Mouse (Mus musculus): ENCODE data around the gene Gpx4. TPM values are rescaled to one million over a fixed set of nuclear protein-coding genes. Genes with fewer than 3 reads are reported as not detected.

Gpx4 gene
- polyA plus RNA-seq, 1 experiment from 2014 or later, result 767 TPM

DNA sequence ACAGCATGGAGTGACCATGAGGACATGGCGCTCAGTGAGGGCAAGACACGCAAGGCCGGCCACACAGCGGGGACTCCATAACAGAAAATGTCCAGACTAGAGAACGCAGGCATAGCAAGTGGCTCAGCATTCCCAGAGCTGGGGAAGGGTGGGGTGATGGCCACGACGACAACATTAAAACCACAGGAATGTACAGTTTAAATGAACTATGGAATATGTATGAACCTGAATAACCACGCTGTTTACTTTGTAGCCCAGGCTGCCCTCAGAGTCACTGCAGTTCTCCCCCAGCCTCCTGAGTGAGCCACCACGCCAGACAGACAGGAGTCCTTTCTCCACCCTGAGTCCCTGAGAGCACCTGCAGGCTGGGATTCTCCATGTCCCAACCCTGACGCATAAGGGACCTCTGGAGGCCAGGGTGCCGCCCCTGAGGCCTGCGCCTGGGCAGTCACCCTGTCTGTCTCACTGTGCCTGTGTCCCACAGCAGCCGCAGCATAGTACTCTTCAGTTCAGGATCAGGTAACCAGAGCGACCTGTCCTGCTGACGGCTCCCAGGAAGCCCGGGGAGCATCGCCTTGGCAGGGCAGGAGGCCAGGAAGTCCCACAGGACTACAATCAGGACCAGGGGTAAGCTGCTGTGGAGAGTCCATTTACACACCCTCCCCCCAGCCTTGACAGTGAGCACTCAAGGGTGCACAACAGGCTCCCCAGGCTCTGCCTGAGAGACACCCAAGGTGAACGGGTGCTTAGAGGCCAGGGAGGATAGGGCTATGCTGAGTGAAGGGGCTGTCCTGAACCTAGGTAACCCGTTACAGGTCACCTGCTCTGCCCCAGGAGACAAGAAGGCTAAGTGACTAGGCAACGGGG, 25.9 kb downstream of the Gpx4 start:
- Histone ChIP-seq H3K4me3 (no peak overlapping the region), H3K36me3 (peaks cover 22% of the 10 kb centered on the region), H3K27me3 (ENCODE audit: insufficient read depth, poor library complexity, severe bottlenecking) (no peaks in the 10 kb centered on the region), H3K4me1 (peaks cover 61% of the 10 kb centered on the region), H3K27ac (peak overlapping the region; percentile 85; the same call in 1 of the 2 replicates), H3K9me3 (no peaks in the 10 kb centered on the region)
- no peak for DNase-seq (ENCODE audit: low spot score)
- 80% methylated on average over 20 of the region's 20 CpGs for WGBS

GRCm38 (mm10) chr10:80074813-80075601, 28.0 kb downstream of the Gpx4 start:
- Histone ChIP-seq H3K27ac (peak overlapping the region; percentile 62; the same call in 1 of the 2 replicates), H3K27me3 (ENCODE audit: insufficient read depth, poor library complexity, severe bottlenecking) (no peaks in the 10 kb centered on the region), H3K36me3 (peaks cover 30% of the 10 kb centered on the region), H3K9me3 (no peaks in the 10 kb centered on the region), H3K4me1 (peaks cover 57% of the 10 kb centered on the region), H3K4me3 (peak overlapping the region; percentile 45)
- DNase-seq (ENCODE audit: low spot score), result no peak
- WGBS, result 15% methylated on average over 28 of the region's 28 CpGs

DNA sequence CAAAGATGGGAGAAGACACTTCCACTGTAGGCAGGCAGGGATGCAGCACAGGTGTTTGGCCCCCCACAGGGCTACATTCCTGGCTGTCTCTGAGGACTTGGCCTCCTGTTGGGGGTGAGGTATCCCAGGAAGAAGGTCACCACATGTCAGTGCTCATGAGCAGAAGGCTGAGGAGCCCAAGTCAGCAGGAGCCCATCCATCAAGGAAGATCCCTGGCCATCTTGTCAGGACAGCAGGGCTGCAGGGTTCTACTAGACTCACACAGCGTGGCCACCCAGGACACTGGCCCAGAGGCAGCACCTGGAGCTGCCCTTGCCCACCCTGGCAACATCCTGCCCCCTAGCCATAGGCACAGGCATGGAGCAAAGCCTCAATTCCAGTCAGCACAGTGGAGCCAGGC, 29.0 kb downstream of the Gpx4 start:
- WGBS, result 55% methylated on average over 1 of the region's 1 CpGs
- H3K9me3 ChIP-seq, result no peaks in the 10 kb centered on the region

GRCm38 (mm10) chr10:80076386-80076785, 29.4 kb downstream of the Gpx4 start:
- H3K36me3 ChIP-seq, result peaks cover 41% of the 10 kb centered on the region

More for the DNA sequence above, 29.0 kb downstream of the Gpx4 start:
- Histone ChIP-seq H3K36me3 (peaks cover 36% of the 10 kb centered on the region), H3K27me3 (ENCODE audit: insufficient read depth, poor library complexity, severe bottlenecking) (no peaks in the 10 kb centered on the region), H3K4me1 (peaks cover 53% of the 10 kb centered on the region), H3K27ac (no peak overlapping the region), H3K4me3 (no peak overlapping the region)
- no peak for DNase-seq (ENCODE audit: low spot score)

GRCm38 (mm10) chr10:80077312-80077711, 30.3 kb downstream of the Gpx4 start:
- no peak overlapping the region for H3K4me3 ChIP-seq
- H3K4me1 ChIP-seq, result peaks cover 40% of the 10 kb centered on the region
- DNase-seq (ENCODE audit: low spot score), result no peak
- H3K27ac ChIP-seq, result no peak overlapping the region
- no peaks in the 10 kb centered on the region for H3K27me3 ChIP-seq (ENCODE audit: insufficient read depth, poor library complexity, severe bottlenecking)
- no peaks in the 10 kb centered on the region for H3K9me3 ChIP-seq
- peaks cover 50% of the 10 kb centered on the region for H3K36me3 ChIP-seq
- WGBS, result 78% methylated on average over 5 of the region's 5 CpGs

More at GRCm38 (mm10) chr10:80076386-80076785, 29.4 kb downstream of the Gpx4 start:
- H3K27me3 ChIP-seq (ENCODE audit: insufficient read depth, poor library complexity, severe bottlenecking), result no peaks in the 10 kb centered on the region
- no peak for DNase-seq (ENCODE audit: low spot score)
- no peak overlapping the region for H3K27ac ChIP-seq
- no peak overlapping the region for H3K4me3 ChIP-seq
- 85% methylated on average over 4 of the region's 4 CpGs for WGBS
- H3K4me1 ChIP-seq, result peaks cover 49% of the 10 kb centered on the region
- no peaks in the 10 kb centered on the region for H3K9me3 ChIP-seq

DNA sequence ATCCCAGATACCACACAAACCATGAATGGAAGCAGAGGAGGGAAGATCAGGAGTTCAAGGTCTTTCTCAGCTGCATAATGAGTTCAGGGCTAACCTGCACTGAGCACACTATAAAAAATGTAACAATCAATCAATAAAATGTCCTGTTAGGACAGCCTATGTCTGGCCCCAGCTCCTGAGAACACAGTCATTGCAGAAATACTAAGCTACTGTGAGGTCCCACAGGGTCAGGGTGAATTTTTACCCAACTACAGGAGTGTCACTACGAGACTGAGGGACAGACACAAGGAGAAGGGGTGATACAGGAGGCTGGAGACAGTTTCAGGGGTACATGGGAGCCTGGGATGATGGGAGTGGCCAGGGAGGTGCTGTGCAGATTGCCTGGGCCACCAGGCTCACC, 31.4 kb downstream of the Gpx4 start:
- no peak for DNase-seq (ENCODE audit: low spot score)
- no peaks in the 10 kb centered on the region for H3K27me3 ChIP-seq (ENCODE audit: insufficient read depth, poor library complexity, severe bottlenecking)
- peaks cover 57% of the 10 kb centered on the region for H3K36me3 ChIP-seq
- no peak overlapping the region for H3K27ac ChIP-seq
- peaks cover 29% of the 10 kb centered on the region for H3K4me1 ChIP-seq
- H3K9me3 ChIP-seq, result no peaks in the 10 kb centered on the region
- WGBS, result 93% methylated on average over 1 of the region's 1 CpGs
- no peak overlapping the region for H3K4me3 ChIP-seq

- Histone ChIP-seq H3K4me3 (peak overlapping the region; percentile 16; the same call in 1 of the 2 replicates), H3K27me3 (ENCODE audit: insufficient read depth, poor library complexity, severe bottlenecking) (no peaks in the 10 kb centered on the region), H3K36me3 (peaks cover 79% of the 10 kb centered on the region), H3K9me3 (no peaks in the 10 kb centered on the region), H3K27ac (0 out of 2 replicates have a peak overlapping the region, but pooled peaks have one; percentile 24), H3K4me1 (peaks cover 27% of the 10 kb centered on the region)
- no peak for DNase-seq (ENCODE audit: low spot score)
- 78% methylated on average over 16 of the region's 16 CpGs for WGBS
Observed at GRCm38 (mm10) chr10:80080396-80081070, 33.6 kb downstream of the Gpx4 start.

- Histone ChIP-seq H3K36me3 (peaks cover 80% of the 10 kb centered on the region), H3K9me3 (no peaks in the 10 kb centered on the region), H3K4me3 (peak overlapping the region; percentile 16; the same call in 1 of the 2 replicates), H3K27me3 (ENCODE audit: insufficient read depth, poor library complexity, severe bottlenecking) (no peaks in the 10 kb centered on the region), H3K4me1 (peaks cover 22% of the 10 kb centered on the region), H3K27ac (0 out of 2 replicates have a peak overlapping the region, but pooled peaks have one; percentile 24)
- no peak for DNase-seq (ENCODE audit: low spot score)
- WGBS, result 74% methylated on average over 3 of the region's 3 CpGs
Observed at GRCm38 (mm10) chr10:80081075-80081474, 34.1 kb downstream of the Gpx4 start.

DNA sequence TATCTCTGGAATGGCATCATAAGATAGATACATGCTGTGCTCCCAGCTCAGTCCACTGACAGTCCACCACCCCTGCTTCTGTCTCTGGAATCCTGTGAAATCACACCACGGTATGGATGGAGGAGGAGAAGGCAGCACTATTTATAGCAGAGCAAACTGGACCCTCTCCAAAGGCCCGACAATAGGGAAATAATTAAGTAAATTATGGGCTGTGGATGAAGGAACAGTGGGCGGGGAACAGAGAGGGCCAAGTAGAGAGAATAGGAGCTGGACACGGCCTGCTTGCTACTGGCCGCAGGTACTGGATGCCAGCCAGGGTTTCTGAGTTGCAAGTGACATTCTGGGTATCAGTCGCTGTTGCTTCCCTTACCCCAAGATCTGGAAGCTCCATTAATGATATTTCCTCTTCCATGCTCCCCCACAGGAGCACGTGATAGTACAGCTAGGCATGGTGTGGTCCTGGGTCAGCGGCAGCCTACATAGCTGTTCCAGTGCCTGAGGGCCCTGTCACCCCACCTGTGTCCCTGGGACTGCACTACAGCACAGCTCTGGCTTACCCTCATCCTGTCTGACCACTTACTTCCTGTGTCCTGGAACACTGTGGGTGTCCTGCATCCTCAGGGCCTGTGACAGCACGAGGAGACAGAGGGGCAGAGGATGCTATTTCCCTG, 38.0 kb downstream of the Gpx4 start:
- DNase-seq (ENCODE audit: low spot score), result no peak
- Histone ChIP-seq H3K36me3 (peaks cover 64% of the 10 kb centered on the region), H3K4me3 (no peak overlapping the region), H3K4me1 (peaks cover 45% of the 10 kb centered on the region), H3K9me3 (no peaks in the 10 kb centered on the region), H3K27me3 (ENCODE audit: insufficient read depth, poor library complexity, severe bottlenecking) (no peaks in the 10 kb centered on the region), H3K27ac (peak overlapping the region; percentile 64; the same call in 1 of the 2 replicates)
- WGBS, result 73% methylated on average over 9 of the region's 9 CpGs

GRCm38 (mm10) chr10:80086847-80087246, 39.9 kb downstream of the Gpx4 start:
- H3K27me3 ChIP-seq (ENCODE audit: insufficient read depth, poor library complexity, severe bottlenecking), result no peaks in the 10 kb centered on the region
- DNase-seq (ENCODE audit: low spot score), result no peak
- peak overlapping the region; percentile 67; the same call in 1 of the 2 replicates for H3K27ac ChIP-seq
- H3K36me3 ChIP-seq, result peaks cover 56% of the 10 kb centered on the region
- no peaks in the 10 kb centered on the region for H3K9me3 ChIP-seq
- WGBS, result 48% methylated on average over 3 of the region's 3 CpGs
- H3K4me1 ChIP-seq, result peaks cover 43% of the 10 kb centered on the region
- no peak overlapping the region for H3K4me3 ChIP-seq

GRCm38 (mm10) chr10:80087483-80087882, 40.5 kb downstream of the Gpx4 start:
- no peak for DNase-seq (ENCODE audit: low spot score)
- WGBS, result 92% methylated on average over 8 of the region's 8 CpGs
- no peaks in the 10 kb centered on the region for H3K27me3 ChIP-seq (ENCODE audit: insufficient read depth, poor library complexity, severe bottlenecking)

DNA sequence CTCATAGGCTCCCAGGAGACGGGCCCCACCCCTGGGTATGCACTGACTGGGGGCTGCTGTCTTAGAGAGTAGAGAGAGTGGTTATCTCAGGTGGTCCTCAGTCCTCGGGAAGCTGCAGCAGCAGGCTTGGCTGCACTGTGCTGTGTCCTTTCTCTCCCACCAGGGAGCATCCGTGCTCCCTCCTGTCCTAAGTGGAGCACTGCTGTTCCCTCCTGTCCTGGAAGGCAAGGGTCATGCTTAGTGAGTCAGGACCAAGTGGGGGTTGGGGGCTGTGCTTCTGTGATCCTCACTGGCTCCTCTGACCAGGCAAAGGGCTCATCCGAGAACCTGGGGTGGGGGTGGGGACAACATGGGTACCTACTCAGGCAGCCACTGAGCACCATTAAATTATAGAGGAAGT, 42.2 kb downstream of the Gpx4 start:
- peaks cover 33% of the 10 kb centered on the region for H3K36me3 ChIP-seq

More at GRCm38 (mm10) chr10:80087483-80087882, 40.5 kb downstream of the Gpx4 start:
- peaks cover 50% of the 10 kb centered on the region for H3K36me3 ChIP-seq
- H3K27ac ChIP-seq, result peak overlapping the region; percentile 67; the same call in 1 of the 2 replicates
- no peak overlapping the region for H3K4me3 ChIP-seq
- no peaks in the 10 kb centered on the region for H3K9me3 ChIP-seq
- H3K4me1 ChIP-seq, result peaks cover 47% of the 10 kb centered on the region

More for the DNA sequence above, 42.2 kb downstream of the Gpx4 start:
- Histone ChIP-seq H3K9me3 (no peaks in the 10 kb centered on the region), H3K27ac (no peak overlapping the region), H3K27me3 (ENCODE audit: insufficient read depth, poor library complexity, severe bottlenecking) (no peaks in the 10 kb centered on the region), H3K4me1 (peaks cover 60% of the 10 kb centered on the region), H3K4me3 (peak overlapping the region; percentile 8; the same call in 1 of the 2 replicates)
- WGBS, result 34% methylated on average over 4 of the region's 4 CpGs
- DNase-seq (ENCODE audit: low spot score), result no peak
